Mouse (Mus musculus) liver, embryonic 16.5 days (tissue): Measurements from ENCODE around the gene Chmp1a. TPM values are rescaled to one million over a fixed set of nuclear protein-coding genes. Genes with fewer than 3 reads are reported as not detected.

ENCODE experiments used
- polyA plus RNA-seq: library from polyadenylated mRNA; unstranded; fragments of >200 nt; fragmentation: Nextera tagmentation; extraction: Ambion mirVana; gene quantifications from 2 replicates; pipeline ENCODE4 v1.2.1, GENCODE M21; 2015

The Chmp1a gene
- polyA plus RNA-seq, 1 experiment from 2014 or later: 55.9 TPM

Other genes starting within 250 kb of the Chmp1a start
- 7.8 and 8.6 TPM in 2 replicates for gene Ankrd11, start 170.5 kb downstream of the Chmp1a start, polyA plus RNA-seq
- 19.9 and 20.7 TPM in 2 replicates for gene Spg7, start 149.8 kb downstream of the Chmp1a start, polyA plus RNA-seq
- gene Rpl13, start 110.4 kb downstream of the Chmp1a start, polyA plus RNA-seq: 732 and 803 TPM in 2 replicates
- 0.29 and 0.32 TPM in 2 replicates for gene Cpne7, start 95.4 kb downstream of the Chmp1a start, polyA plus RNA-seq
- gene Sult5a1, start 54.4 kb downstream of the Chmp1a start, polyA plus RNA-seq: 0.74 and 0.89 TPM in 2 replicates
- gene Dpep1, start 26.5 kb downstream of the Chmp1a start, polyA plus RNA-seq: 0.12 and 0.39 TPM in 2 replicates
- 0.14 and 0.21 TPM in 2 replicates for gene Spata33, start 69 bp upstream of the Chmp1a start, polyA plus RNA-seq
- gene Cdk10, start 12.1 kb upstream of the Chmp1a start, polyA plus RNA-seq: 8.8 and 8.9 TPM in 2 replicates
- gene Spata2l, start 23.5 kb upstream of the Chmp1a start, polyA plus RNA-seq: 3.2 and 3.3 TPM in 2 replicates
- gene Zfp276, start 41.4 kb upstream of the Chmp1a start, polyA plus RNA-seq: 7.5 and 7.8 TPM in 2 replicates
- 4.8 and 5.6 TPM in 2 replicates for gene Vps9d1, start 41.6 kb upstream of the Chmp1a start, polyA plus RNA-seq
- 14.4 and 14.8 TPM in 2 replicates for gene Fanca, start 105.8 kb upstream of the Chmp1a start, polyA plus RNA-seq
- 2.3 and 2.4 TPM in 2 replicates for gene Spire2, start 120.0 kb upstream of the Chmp1a start, polyA plus RNA-seq
- 54.0 and 58.0 TPM in 2 replicates for gene Tcf25, start 161.0 kb upstream of the Chmp1a start, polyA plus RNA-seq
- gene Mc1r, start 194.3 kb upstream of the Chmp1a start, polyA plus RNA-seq: not detected in 2 replicates
- 0.35 and 0.64 TPM in 2 replicates for gene Tubb3, start 198.7 kb upstream of the Chmp1a start, polyA plus RNA-seq
- 9.9 and 11.3 TPM in 2 replicates for gene Def8, start 210.8 kb upstream of the Chmp1a start, polyA plus RNA-seq